Mouse (Mus musculus) embryonic facial prominence, embryonic 10.5 days (tissue): ENCODE data around the gene Plcl1. TPM values are rescaled to one million over a fixed set of nuclear protein-coding genes. Genes with fewer than 3 reads are reported as not detected.

ENCODE experiments used
- DNase-seq: peaks from one replicate; pipeline ENCODE4 v3.0.0-alpha.2; 2017; ENCODE audit warnings: low spot score
- H3K27ac ChIP-seq: fragments of 300-500 bp; sonication (generic); replicated peaks from 2 replicates; pipeline ENCODE4 v1.5.1; 2016; ENCODE audit warnings: mild to moderate bottlenecking
- H3K27me3 ChIP-seq: fragments of 300-500 bp; sonication (generic); replicated peaks from 2 replicates; pipeline ENCODE4 v1.6.1; 2016; ENCODE audit warnings: low read depth, mild to moderate bottlenecking; ENCODE audit not compliant: poor library complexity, severe bottlenecking
- H3K36me3 ChIP-seq: fragments of 300-500 bp; sonication (generic); replicated peaks from 2 replicates; pipeline ENCODE4 v1.6.1; 2016; ENCODE audit warnings: mild to moderate bottlenecking, moderate library complexity
- H3K4me1 ChIP-seq: fragments of 300-500 bp; sonication (generic); 2 replicates; pipeline ENCODE4 v1.6.1; 2016
- H3K4me3 ChIP-seq: fragments of 300-500 bp; sonication (generic); 2 replicates; pipeline ENCODE4 v1.5.1; 2016; ENCODE audit warnings: mild to moderate bottlenecking, moderate library complexity
- H3K9me3 ChIP-seq: fragments of 300-500 bp; sonication (generic); 2 replicates; pipeline ENCODE4 v1.6.1; 2016; ENCODE audit warnings: mild to moderate bottlenecking
- WGBS: fragments of 180-500 bp; shearing (Covaris S2); methylation state at CpG from one replicate; pipeline ENCODE4 v1.1.7; 2016; 5-methylcytosine and 5-hydroxymethylcytosine counted together
- polyA plus RNA-seq: library from polyadenylated mRNA; unstranded; fragments of >200 nt; fragmentation: Nextera tagmentation; extraction: Ambion mirVana; gene quantifications from 2 replicates; pipeline ENCODE4 v1.2.1, GENCODE M21; 2016

The Plcl1 gene
- polyA plus RNA-seq, 1 experiment from 2014 or later = 0.81 TPM

DNA sequence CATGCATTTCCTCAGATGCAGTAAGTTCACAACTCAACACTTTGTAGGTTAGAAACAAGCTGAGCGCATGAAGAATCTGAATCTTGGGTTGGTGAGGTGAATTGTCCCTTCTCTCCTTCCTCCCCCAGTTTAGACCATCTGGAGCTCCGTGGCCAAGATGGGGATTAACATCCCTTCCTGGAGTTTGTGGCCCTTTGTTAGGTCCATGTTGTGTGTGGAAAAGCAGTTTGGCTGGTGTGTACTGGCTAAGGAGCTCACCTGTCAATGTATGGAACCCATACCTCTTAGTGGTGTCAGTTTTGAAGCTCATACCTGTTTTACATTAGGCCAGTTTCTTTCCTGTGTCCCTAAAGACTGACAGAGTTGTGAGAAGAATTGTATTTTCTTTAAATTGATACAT is 5.4 kb downstream of the Plcl1 start:
- no peaks in the 10 kb centered on the region for H3K9me3 ChIP-seq
- DNase-seq = no peak
- peaks cover 30% of the 10 kb centered on the region for H3K27me3 ChIP-seq
- peaks cover 11% of the 10 kb centered on the region for H3K4me1 ChIP-seq
- no peaks in the 10 kb centered on the region for H3K36me3 ChIP-seq
- H3K27ac ChIP-seq = no peak overlapping the region
- WGBS = 76% methylated on average over 2 of the region's 2 CpGs
- H3K4me3 ChIP-seq = no peak overlapping the region

DNA sequence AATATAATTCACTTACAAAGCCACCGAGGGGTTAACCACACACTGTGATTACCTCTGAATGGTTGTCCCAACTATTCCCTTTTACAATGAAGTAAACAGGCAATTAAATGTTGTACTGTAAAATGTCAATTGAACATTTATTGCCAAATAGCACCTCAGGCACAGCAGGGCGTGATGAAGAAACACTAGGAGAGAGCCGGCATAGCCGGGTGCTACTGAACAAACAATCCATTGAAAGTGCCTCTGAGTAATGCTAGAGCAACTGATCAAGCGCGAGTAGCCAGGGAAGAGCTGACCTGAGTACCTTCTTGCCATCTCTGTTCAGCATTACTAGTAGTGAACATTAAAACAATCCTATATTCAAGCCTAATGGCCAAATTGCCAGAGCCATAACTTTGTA is 6.8 kb downstream of the Plcl1 start:
- Histone ChIP-seq H3K27ac (no peak overlapping the region), H3K36me3 (no peaks in the 10 kb centered on the region), H3K4me1 (no peaks in the 10 kb centered on the region), H3K4me3 (no peak overlapping the region), H3K9me3 (no peaks in the 10 kb centered on the region), H3K27me3 (peaks cover 15% of the 10 kb centered on the region)
- WGBS = 70% methylated on average over 6 of the region's 6 CpGs
- no peak for DNase-seq

DNA sequence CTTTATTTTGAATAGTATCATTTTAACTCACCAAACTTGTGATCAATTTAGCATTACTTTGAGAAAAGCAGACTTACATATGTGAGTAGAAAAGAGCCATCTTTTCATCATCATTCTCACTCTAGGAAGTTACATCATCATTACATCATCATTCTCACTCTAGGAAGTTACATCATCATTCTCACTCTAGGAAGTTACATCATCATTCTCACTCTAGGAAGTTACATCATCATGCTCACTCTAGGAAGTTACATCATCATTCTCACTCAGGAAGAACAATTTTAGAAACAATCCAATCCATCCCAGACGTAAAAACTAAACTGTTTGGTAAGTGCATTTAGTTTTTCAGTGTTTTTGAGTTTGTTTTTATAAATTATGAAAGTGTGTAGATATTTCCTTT is 7.8 kb downstream of the Plcl1 start:
- Histone ChIP-seq H3K27ac (no peak overlapping the region), H3K9me3 (no peaks in the 10 kb centered on the region), H3K27me3 (peaks cover 6% of the 10 kb centered on the region), H3K4me3 (no peak overlapping the region), H3K4me1 (no peaks in the 10 kb centered on the region), H3K36me3 (no peaks in the 10 kb centered on the region)
- 81% methylated on average over 1 of the region's 1 CpGs for WGBS
- no peak for DNase-seq

DNA sequence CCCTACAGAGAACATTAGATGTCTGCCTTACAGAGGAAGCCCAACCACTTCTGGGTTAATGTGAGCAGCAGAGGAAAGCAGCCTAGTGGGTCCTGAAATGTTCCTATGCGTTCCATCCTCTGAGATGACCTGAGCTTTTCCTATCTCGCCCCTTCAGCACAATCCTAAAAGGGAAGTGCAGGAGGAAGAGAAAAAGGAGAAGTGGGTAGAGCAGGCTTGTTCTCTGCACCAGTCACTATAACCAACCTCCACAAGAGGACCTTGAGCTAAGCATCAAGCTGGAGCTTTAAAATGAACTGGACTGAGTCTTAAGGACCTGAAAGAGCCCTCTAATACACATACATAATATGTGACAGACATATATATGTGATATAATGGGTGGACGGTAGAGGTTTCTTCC is 13.2 kb downstream of the Plcl1 start:
- WGBS = 83% methylated on average over 3 of the region's 3 CpGs
- Histone ChIP-seq H3K9me3 (no peaks in the 10 kb centered on the region), H3K4me1 (no peaks in the 10 kb centered on the region), H3K27ac (no peak overlapping the region), H3K27me3 (no peaks in the 10 kb centered on the region), H3K36me3 (no peaks in the 10 kb centered on the region), H3K4me3 (no peak overlapping the region)
- no peak for DNase-seq

DNA sequence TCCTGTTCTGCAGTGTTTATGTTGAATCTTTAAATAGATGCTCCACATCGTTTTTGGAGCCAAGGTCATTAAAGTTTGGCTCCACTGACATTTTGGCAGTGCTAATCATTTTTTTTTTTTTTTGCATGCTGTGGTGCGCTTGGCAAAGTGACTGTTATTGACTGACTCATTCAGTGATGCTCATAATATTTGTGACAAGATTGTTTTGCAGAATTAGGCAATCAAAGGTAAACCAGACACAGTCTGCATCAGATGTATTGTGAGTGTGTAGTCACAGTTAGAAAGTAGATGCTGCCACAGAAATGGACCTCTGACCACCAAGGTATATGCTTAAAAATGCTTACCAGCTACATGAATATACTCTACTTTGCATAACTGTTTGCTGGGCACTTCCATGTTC is 21.9 kb downstream of the Plcl1 start:
- no peaks in the 10 kb centered on the region for H3K36me3 ChIP-seq
- no peaks in the 10 kb centered on the region for H3K27me3 ChIP-seq
- WGBS = 77% methylated on average over 2 of the region's 2 CpGs
- no peaks in the 10 kb centered on the region for H3K4me1 ChIP-seq
- no peak overlapping the region for H3K4me3 ChIP-seq
- no peaks in the 10 kb centered on the region for H3K9me3 ChIP-seq
- no peak for DNase-seq
- no peak overlapping the region for H3K27ac ChIP-seq

DNA sequence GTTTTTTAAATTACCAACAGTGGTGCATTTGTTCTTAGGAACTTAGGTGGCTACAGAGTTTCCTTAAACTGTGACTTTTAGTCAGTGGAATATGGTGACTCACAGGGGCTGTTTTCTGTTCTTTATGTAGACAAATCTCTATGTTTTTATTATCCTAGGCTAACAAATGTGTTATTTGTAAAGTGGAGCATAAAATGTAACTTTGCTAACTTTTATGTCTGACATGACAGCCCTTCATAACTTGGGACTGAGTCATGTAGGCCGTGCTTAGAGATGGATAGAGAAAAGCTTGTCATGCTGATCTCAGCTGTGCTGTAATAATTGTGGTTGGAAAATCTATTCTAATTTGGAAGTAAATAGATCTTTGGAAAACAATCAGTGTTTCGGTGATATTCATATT is 23.3 kb downstream of the Plcl1 start:
- H3K4me1 ChIP-seq = no peaks in the 10 kb centered on the region
- DNase-seq = no peak
- no peak overlapping the region for H3K27ac ChIP-seq
- no peak overlapping the region for H3K4me3 ChIP-seq
- no peaks in the 10 kb centered on the region for H3K27me3 ChIP-seq
- no peaks in the 10 kb centered on the region for H3K36me3 ChIP-seq
- H3K9me3 ChIP-seq = no peaks in the 10 kb centered on the region
- WGBS = 96% methylated on average over 2 of the region's 2 CpGs

DNA sequence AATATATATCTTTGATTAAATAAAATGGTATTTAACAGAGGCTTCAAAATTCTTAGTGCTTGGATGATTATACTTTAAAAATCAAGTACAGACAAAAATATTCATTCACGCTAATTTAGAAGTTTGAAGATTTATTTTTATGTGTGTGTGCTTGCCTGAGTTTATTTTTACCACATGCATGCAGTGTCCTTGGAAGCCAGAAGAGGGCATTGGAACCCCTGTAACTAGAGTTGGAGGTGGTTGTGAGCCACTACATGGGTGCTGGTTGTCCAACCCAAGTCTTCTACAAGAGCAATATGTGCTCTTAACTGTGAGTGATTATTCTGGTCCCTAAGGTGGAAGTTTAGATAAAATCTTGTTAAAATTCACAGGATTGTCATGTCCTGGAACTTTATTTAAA is 24.0 kb downstream of the Plcl1 start:
- H3K4me3 ChIP-seq = no peak overlapping the region
- no peaks in the 10 kb centered on the region for H3K27me3 ChIP-seq
- H3K36me3 ChIP-seq = no peaks in the 10 kb centered on the region
- H3K9me3 ChIP-seq = no peaks in the 10 kb centered on the region
- peaks cover 2% of the 10 kb centered on the region; the same call in 1 of the 2 replicates for H3K4me1 ChIP-seq
- no peak for DNase-seq
- no peak overlapping the region for H3K27ac ChIP-seq
- WGBS = 94% methylated on average over 1 of the region's 1 CpGs

DNA sequence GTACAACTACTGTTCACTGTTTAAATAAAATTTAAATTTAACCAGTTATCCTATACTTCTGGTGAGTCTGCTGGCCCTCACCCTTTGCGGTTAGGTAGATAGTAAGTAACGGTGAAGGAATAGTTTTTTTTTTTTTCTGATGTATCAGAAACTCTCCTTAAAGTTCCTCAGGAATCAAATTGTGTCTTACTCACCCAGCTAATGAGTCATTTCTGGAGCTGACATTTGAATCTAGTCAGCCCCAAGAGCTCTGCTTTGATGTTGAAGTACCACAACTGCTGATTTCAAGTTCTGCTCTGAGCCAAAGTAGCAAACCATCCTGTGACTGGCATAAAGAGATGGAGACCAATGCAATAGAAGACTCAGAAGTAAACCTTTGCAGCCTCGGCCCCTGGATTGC is 24.9 kb downstream of the Plcl1 start:
- H3K27me3 ChIP-seq = no peaks in the 10 kb centered on the region
- 93% methylated on average over 3 of the region's 3 CpGs for WGBS
- no peak for DNase-seq
- H3K4me3 ChIP-seq = no peak overlapping the region
- no peaks in the 10 kb centered on the region for H3K9me3 ChIP-seq
- no peak overlapping the region for H3K27ac ChIP-seq
- H3K36me3 ChIP-seq = no peaks in the 10 kb centered on the region
- peaks cover 4% of the 10 kb centered on the region; the same call in 1 of the 2 replicates for H3K4me1 ChIP-seq

DNA sequence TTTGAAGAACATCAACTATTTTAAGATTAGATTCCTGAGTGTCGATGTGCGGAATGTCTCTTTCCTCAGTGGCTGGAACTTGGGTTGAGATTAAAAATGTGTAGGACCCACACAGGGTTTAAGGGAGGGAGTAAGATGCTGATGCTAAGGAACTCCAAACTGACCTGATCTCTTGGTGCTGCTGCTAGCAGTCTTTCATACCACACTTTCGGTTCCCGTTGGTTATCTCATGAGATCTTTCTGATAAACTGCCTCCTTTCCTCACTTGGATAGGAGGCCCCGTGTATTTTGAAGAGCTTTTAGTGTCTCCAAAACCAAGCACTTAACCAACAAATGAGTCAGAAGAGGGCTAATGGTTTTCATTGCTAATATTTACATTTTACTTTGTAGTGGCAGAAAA is 30.9 kb downstream of the Plcl1 start:
- Histone ChIP-seq H3K27ac (no peak overlapping the region), H3K4me3 (no peak overlapping the region), H3K36me3 (no peaks in the 10 kb centered on the region), H3K4me1 (peaks cover 4% of the 10 kb centered on the region; the same call in 1 of the 2 replicates), H3K27me3 (no peaks in the 10 kb centered on the region), H3K9me3 (no peaks in the 10 kb centered on the region)
- WGBS = 85% methylated on average over 5 of the region's 5 CpGs
- DNase-seq = no peak

DNA sequence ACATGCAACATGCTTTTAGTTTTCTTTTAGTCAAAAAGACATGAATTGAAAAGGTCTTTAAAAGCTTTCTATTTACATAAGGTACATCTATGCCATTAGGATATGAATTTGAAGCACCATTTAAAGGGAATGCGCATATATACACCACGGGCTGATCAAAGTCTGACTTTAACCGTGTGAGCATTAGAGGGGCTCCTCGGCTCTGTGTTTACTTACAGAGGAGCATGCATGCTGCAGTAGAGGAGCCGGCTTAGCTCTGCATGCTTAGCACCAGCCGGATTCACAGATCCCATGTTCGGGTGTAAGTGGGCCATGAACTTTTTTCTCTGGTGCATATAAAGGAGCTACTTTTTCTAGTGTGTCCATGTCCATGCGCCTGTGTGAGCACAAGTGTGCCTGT is 31.4 kb downstream of the Plcl1 start:
- Histone ChIP-seq H3K27me3 (no peaks in the 10 kb centered on the region), H3K9me3 (no peaks in the 10 kb centered on the region), H3K27ac (no peak overlapping the region), H3K4me3 (no peak overlapping the region), H3K36me3 (no peaks in the 10 kb centered on the region), H3K4me1 (peaks cover 4% of the 10 kb centered on the region; the same call in 1 of the 2 replicates)
- 87% methylated on average over 8 of the region's 8 CpGs for WGBS
- no peak for DNase-seq

DNA sequence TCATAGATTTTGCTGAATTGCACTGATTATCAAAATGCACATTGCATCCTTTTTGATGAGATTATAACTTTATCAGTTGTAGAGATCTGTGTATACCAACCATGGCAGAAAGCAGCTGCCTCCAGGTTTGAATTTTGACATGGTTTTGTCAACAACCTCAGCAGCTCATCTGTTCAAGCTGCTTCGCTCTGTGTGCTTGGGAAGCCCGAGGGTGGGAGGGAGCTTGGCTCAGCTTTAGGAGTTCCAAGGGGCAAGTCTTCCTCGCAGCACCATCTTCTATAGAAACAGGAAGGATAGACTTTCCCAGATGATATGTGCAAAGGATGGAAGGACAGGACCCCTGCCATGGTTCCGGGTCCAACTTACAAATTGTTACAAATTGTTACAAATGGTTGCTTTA is 32.9 kb downstream of the Plcl1 start:
- WGBS = 81% methylated on average over 4 of the region's 4 CpGs
- no peak for DNase-seq
- Histone ChIP-seq H3K4me1 (peaks cover 4% of the 10 kb centered on the region; the same call in 1 of the 2 replicates), H3K36me3 (no peaks in the 10 kb centered on the region), H3K4me3 (no peak overlapping the region), H3K27ac (no peak overlapping the region), H3K9me3 (no peaks in the 10 kb centered on the region), H3K27me3 (no peaks in the 10 kb centered on the region)

DNA sequence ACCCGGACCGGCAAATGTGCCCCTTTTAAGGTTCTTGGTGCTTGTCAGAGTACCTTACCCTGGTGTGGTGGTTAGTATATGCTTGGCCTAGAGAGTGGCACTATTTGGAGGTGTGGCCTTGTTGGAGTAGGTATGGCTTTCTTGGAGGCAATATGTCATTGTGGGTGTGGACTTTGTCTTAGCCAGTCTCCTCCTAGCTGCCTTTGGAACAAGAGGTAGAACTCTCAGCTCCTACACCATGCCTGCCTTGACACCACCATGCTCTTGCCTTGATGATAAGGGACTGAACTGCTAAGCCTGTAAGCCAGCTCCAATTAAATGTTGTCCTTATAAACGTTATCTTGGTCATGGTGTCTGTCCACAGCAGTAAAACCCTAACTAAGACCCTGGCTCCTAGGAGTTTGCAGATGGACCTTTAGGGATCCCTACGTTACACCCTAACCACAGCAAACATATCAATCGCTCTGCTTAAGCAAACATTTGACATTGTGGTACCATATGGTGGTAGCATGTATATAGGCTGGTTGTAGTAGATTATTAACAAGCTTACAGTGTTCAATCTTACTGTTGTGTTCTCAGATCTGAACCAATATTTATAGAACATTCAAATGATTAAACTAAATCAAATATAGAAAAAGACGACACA is 39.4 kb downstream of the Plcl1 start:
- 89% methylated on average over 6 of the region's 6 CpGs for WGBS
- Histone ChIP-seq H3K27ac (no peak overlapping the region), H3K4me1 (no peaks in the 10 kb centered on the region), H3K9me3 (no peaks in the 10 kb centered on the region), H3K4me3 (no peak overlapping the region), H3K36me3 (no peaks in the 10 kb centered on the region), H3K27me3 (no peaks in the 10 kb centered on the region)
- DNase-seq = no peak

DNA sequence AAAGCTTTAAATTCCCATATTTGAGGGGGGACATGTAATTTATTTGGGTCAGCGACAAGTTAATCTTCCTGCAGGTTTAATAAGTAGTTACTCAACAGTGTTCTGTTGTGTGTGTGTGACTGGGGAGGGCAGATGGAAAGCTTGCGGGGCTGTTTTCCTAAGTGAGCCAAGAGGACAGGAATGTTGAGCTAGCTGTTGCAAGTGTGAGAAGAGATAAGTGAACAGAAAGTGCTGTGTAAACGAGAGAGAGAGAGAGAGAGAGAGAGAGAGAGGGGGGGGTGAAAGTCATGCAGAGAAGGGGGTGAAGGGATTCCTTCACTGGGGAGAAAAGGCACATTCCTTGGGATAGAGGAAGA is 39.9 kb downstream of the Plcl1 start:
- DNase-seq = no peak
- H3K27me3 ChIP-seq = no peaks in the 10 kb centered on the region
- 70% methylated on average over 3 of the region's 3 CpGs for WGBS
- no peaks in the 10 kb centered on the region for H3K36me3 ChIP-seq
- H3K4me1 ChIP-seq = no peaks in the 10 kb centered on the region
- no peak overlapping the region for H3K27ac ChIP-seq
- H3K4me3 ChIP-seq = no peak overlapping the region
- H3K9me3 ChIP-seq = no peaks in the 10 kb centered on the region

DNA sequence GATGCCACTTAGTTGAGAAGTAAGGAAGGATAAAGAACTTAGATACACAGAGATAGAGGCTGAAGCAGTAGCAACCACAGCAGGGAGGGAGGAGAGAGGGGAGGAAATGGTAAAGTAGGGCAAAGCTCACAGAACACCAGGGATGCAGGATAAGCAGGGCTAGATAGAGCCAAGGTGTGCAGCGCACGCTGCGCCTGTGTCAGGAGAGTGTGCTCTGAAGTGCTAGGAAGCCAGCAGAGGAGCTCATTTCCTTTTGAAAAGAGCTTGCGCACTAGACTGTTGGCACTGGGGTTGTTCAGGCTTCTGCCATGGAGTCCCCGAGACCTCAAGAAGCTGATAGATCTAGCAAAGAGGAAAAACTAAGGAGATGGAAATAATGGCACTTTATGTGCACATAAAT is 40.6 kb downstream of the Plcl1 start:
- H3K36me3 ChIP-seq = no peaks in the 10 kb centered on the region
- H3K4me3 ChIP-seq = no peak overlapping the region
- H3K27ac ChIP-seq = no peak overlapping the region
- no peaks in the 10 kb centered on the region for H3K9me3 ChIP-seq
- 86% methylated on average over 5 of the region's 5 CpGs for WGBS
- H3K27me3 ChIP-seq = no peaks in the 10 kb centered on the region
- no peaks in the 10 kb centered on the region for H3K4me1 ChIP-seq
- no peak for DNase-seq
